Mouse (Mus musculus): ENCODE data around the gene Aatk. TPM values are rescaled to one million over a fixed set of nuclear protein-coding genes. Genes with fewer than 3 reads are reported as not detected.

Aatk gene
- polyA plus RNA-seq, 1 experiment from 2014 or later, result 21.9 TPM

MicroRNAs encoded within 50 kb of the gene (microRNA counts, 519-probe panel; counts per million panel counts)
- microRNA mmu-miR-338-3p, result 2,876 counts per million, percentile 68 among the panel's probes with 10 or more counts
- microRNA mmu-miR-338-5p, result 2,294 counts per million, percentile 42 among the panel's probes with 10 or more counts

Small RNA genes lying within 50 kb of the gene (microRNA-seq; reads per million reads assigned to microRNA genes)
- gene Gm25948 (not detected), gene Mir3065 (not detected), gene Mir338 (not detected)

Other genes with a start within 250 kb of the Aatk start
- 94.2 and 95.7 TPM in 2 replicates for gene Chmp6, start 133.7 kb downstream of the Aatk start, polyA plus RNA-seq (2015; fragmentation: Nextera tagmentation; extraction: Ambion mirVana)
- gene Baiap2, start 104.4 kb downstream of the Aatk start, polyA plus RNA-seq (2015; fragmentation: Nextera tagmentation; extraction: Ambion mirVana), result 28.1 and 34.0 TPM in 2 replicates
- 34.6 and 35.0 TPM in 2 replicates for gene Cep131, start 39.7 kb upstream of the Aatk start, polyA plus RNA-seq (2015; fragmentation: Nextera tagmentation; extraction: Ambion mirVana)
- gene Tepsin, start 51.6 kb upstream of the Aatk start, polyA plus RNA-seq (2015; fragmentation: Nextera tagmentation; extraction: Ambion mirVana), result 18.7 and 21.9 TPM in 2 replicates
- gene Ndufaf8, start 51.8 kb upstream of the Aatk start, polyA plus RNA-seq (2015; fragmentation: Nextera tagmentation; extraction: Ambion mirVana), result 49.7 and 56.9 TPM in 2 replicates
- 97.7 and 98.9 TPM in 2 replicates for gene Slc38a10, start 104.2 kb upstream of the Aatk start, polyA plus RNA-seq (2015; fragmentation: Nextera tagmentation; extraction: Ambion mirVana)
- 15.4 and 16.1 TPM in 2 replicates for gene Bahcc1, start 185.8 kb upstream of the Aatk start, polyA plus RNA-seq (2015; fragmentation: Nextera tagmentation; extraction: Ambion mirVana)

Measured in forebrain, embryonic 15.5 days (tissue).